Mouse (Mus musculus): ENCODE data around the gene Fam114a1. TPM values are rescaled to one million over a fixed set of nuclear protein-coding genes. Genes with fewer than 3 reads are reported as not detected.

The Fam114a1 gene
- total and polyA plus RNA-seq, 3 experiments = 0.05 TPM; not detected in 2

DNA sequence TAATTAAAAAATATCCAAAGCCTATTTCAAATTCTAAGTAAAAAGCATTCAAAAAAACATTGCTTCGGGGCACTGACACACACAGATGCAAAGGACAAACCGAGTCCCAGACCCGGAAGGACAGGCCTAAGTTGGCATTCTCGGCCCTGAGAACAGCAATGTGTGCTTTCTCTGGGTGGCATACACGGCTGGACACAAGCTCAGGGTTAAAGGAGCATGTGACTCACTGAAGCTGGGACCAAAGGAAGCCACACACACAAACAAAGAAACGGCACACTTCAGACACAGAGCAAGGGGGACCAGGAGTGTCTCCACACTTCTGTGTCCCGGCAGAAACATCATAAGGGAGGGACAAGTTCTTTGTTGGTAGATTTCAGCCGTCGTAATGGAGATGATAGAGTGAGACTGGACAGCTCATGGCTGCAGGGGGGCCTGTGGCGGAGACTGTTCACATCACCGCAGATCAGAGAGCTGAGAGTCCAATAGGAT, 73.6 kb downstream of the Fam114a1 start:
- no peak for ATAC-seq (ENCODE audit: extremely low read depth, insufficient number of reproducible peaks, low FRiP score, poor library complexity, severe bottlenecking)
- TF ChIP-seq GATA2 (IDR thresholded peaks at IDR 0.05; ENCODE audit: borderline replicate concordance, low read depth, low read length) (no peak), TAL1 (conservative IDR thresholded peaks at IDR 0.05; ENCODE audit: low read depth, low read length) (no peak), POLR2AphosphoS5 (IDR thresholded peaks at IDR 0.05; ENCODE audit: insufficient replicate concordance, low read depth, low read length) (no peak), GATA1 (IDR thresholded peaks at IDR 0.05; ENCODE audit: borderline replicate concordance, low read length) (no peak), CTCF (IDR thresholded peaks at IDR 0.05; ENCODE audit: low read depth, low read length) (no peak)

DNA sequence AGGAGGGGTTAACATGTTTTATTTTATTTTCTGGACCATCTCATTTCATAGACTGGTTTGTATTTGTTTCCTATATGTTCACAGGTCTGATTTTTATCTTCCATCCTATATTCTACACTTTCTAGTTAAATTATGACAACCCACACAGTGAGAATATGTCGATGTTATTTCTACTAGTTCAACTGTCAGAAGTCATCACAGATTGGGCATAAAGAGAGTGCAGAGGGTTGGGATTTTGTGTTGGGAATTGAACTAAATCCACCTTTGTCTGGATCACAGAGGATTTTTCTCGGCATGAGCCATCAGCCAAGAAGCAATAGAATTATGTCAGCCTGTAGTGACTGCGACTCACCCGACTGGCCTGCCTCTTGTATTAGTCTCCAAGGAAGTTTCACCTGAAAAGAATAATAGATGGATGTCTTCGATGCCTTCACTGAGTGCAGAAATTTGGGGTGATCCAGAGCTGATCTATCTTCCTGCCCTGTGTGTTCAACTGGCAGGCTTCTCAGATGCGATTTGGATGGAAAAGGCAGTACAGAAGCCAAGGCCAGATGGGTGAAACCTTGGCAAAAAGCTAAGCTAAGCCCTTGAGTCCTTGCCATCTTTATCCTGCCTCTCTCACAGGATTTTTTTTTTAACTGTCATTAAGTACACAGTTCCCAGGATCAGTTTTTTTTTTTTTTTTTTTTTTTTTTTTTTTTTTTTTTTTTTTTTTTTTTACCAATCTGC, 75.9 kb downstream of the Fam114a1 start:
- Histone ChIP-seq H3K4me3 (ENCODE audit: low read depth, low read length) (no peak overlapping the region), H3K27me3 (ENCODE audit: insufficient read depth, low read length) (peaks cover 3% of the 10 kb centered on the region; the same call in 1 of the 2 replicates), H3K9me3 (replicated peaks) (no peaks in the 10 kb centered on the region), H3K4me1 (ENCODE audit: insufficient read depth, low read depth, low read length) (no peaks in the 10 kb centered on the region), H3K36me3 (replicated peaks) (no peaks in the 10 kb centered on the region)
- TF ChIP-seq CTCF (IDR thresholded peaks at IDR 0.05; ENCODE audit: low read depth, low read length) (no peak), GATA2 (IDR thresholded peaks at IDR 0.05; ENCODE audit: borderline replicate concordance, low read depth, low read length) (no peak), GATA1 (IDR thresholded peaks at IDR 0.05; ENCODE audit: borderline replicate concordance, low read length) (no peak), POLR2AphosphoS5 (IDR thresholded peaks at IDR 0.05; ENCODE audit: insufficient replicate concordance, low read depth, low read length) (no peak), TAL1 (conservative IDR thresholded peaks at IDR 0.05; ENCODE audit: low read depth, low read length) (no peak)
- DNase-seq (ENCODE audit: low spot score) = no peak
- ATAC-seq (ENCODE audit: extremely low read depth, insufficient number of reproducible peaks, low FRiP score, poor library complexity, severe bottlenecking) = no peak

More for the DNA sequence above, 73.6 kb downstream of the Fam114a1 start:
- no peaks in the 10 kb centered on the region for H3K9me3 ChIP-seq (replicated peaks)
- peaks cover 3% of the 10 kb centered on the region; the same call in 1 of the 2 replicates for H3K27me3 ChIP-seq (ENCODE audit: insufficient read depth, low read length)
- no peak overlapping the region for H3K4me3 ChIP-seq (ENCODE audit: low read depth, low read length)
- no peaks in the 10 kb centered on the region for H3K4me1 ChIP-seq (ENCODE audit: insufficient read depth, low read depth, low read length)
- DNase-seq (ENCODE audit: low spot score) = no peak
- no peaks in the 10 kb centered on the region for H3K36me3 ChIP-seq (replicated peaks)

GRCm38 (mm10) chr5:65046442-65047284, 76.8 kb downstream of the Fam114a1 start:
- DNase-seq (ENCODE audit: low spot score) = no peak
- H3K27me3 ChIP-seq (ENCODE audit: insufficient read depth, low read length) = peaks cover 3% of the 10 kb centered on the region; the same call in 1 of the 2 replicates
- H3K4me1 ChIP-seq (ENCODE audit: insufficient read depth, low read depth, low read length) = no peaks in the 10 kb centered on the region
- no peak overlapping the region for H3K4me3 ChIP-seq (ENCODE audit: low read depth, low read length)
- TF ChIP-seq POLR2AphosphoS5 (IDR thresholded peaks at IDR 0.05; ENCODE audit: insufficient replicate concordance, low read depth, low read length) = no peak
- no peak for ATAC-seq (ENCODE audit: extremely low read depth, insufficient number of reproducible peaks, low FRiP score, poor library complexity, severe bottlenecking)
- no peaks in the 10 kb centered on the region for H3K9me3 ChIP-seq (replicated peaks)
- H3K36me3 ChIP-seq (replicated peaks) = no peaks in the 10 kb centered on the region

GRCm38 (mm10) chr5:65047285-65047855, 77.5 kb downstream of the Fam114a1 start:
- no peak for TF ChIP-seq GATA1 (IDR thresholded peaks at IDR 0.05; ENCODE audit: borderline replicate concordance, low read length)
- no peak for TF ChIP-seq POLR2AphosphoS5 (IDR thresholded peaks at IDR 0.05; ENCODE audit: insufficient replicate concordance, low read depth, low read length)
- TF ChIP-seq TAL1 (conservative IDR thresholded peaks at IDR 0.05; ENCODE audit: low read depth, low read length) = no peak
- no peak for TF ChIP-seq GATA2 (IDR thresholded peaks at IDR 0.05; ENCODE audit: borderline replicate concordance, low read depth, low read length)
- no peak for TF ChIP-seq CTCF (IDR thresholded peaks at IDR 0.05; ENCODE audit: low read depth, low read length)
- Histone ChIP-seq H3K27me3 (ENCODE audit: insufficient read depth, low read length) (peaks cover 3% of the 10 kb centered on the region; the same call in 1 of the 2 replicates), H3K4me1 (ENCODE audit: insufficient read depth, low read depth, low read length) (no peaks in the 10 kb centered on the region), H3K9me3 (replicated peaks) (no peaks in the 10 kb centered on the region), H3K36me3 (replicated peaks) (no peaks in the 10 kb centered on the region), H3K4me3 (ENCODE audit: low read depth, low read length) (no peak overlapping the region)
- DNase-seq (ENCODE audit: low spot score) (no peak), ATAC-seq (ENCODE audit: extremely low read depth, insufficient number of reproducible peaks, low FRiP score, poor library complexity, severe bottlenecking) (no peak)

DNA sequence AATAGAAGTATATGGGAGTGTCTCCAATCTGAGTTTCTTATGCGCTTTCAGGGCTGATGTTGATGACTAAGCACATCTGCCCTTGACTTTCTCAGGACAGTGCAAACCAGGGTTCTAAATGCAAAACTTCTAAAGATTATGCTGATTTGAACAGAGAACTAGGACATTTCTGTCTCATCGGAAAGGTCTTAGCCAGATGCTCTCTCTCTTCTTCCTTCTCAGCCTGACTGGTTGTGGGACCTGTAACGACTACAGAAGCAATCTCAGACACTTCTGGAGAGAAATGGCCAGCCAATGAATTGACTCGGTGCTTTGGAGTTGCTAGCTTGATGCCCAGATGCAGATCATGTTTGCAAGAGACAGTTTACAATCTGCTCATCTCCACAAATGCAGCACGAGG, 80.0 kb downstream of the Fam114a1 start:
- Histone ChIP-seq H3K9me3 (replicated peaks) (no peaks in the 10 kb centered on the region), H3K36me3 (replicated peaks) (no peaks in the 10 kb centered on the region), H3K4me1 (ENCODE audit: insufficient read depth, low read depth, low read length) (no peaks in the 10 kb centered on the region), H3K27me3 (ENCODE audit: insufficient read depth, low read length) (peaks cover 3% of the 10 kb centered on the region; the same call in 1 of the 2 replicates), H3K4me3 (ENCODE audit: low read depth, low read length) (no peak overlapping the region)
- TF ChIP-seq GATA1 (IDR thresholded peaks at IDR 0.05; ENCODE audit: borderline replicate concordance, low read length) (no peak), GATA2 (IDR thresholded peaks at IDR 0.05; ENCODE audit: borderline replicate concordance, low read depth, low read length) (no peak), POLR2AphosphoS5 (IDR thresholded peaks at IDR 0.05; ENCODE audit: insufficient replicate concordance, low read depth, low read length) (no peak), TAL1 (conservative IDR thresholded peaks at IDR 0.05; ENCODE audit: low read depth, low read length) (no peak), CTCF (IDR thresholded peaks at IDR 0.05; ENCODE audit: low read depth, low read length) (no peak)
- DNase-seq (ENCODE audit: low spot score) (no peak), ATAC-seq (ENCODE audit: extremely low read depth, insufficient number of reproducible peaks, low FRiP score, poor library complexity, severe bottlenecking) (no peak)

DNA sequence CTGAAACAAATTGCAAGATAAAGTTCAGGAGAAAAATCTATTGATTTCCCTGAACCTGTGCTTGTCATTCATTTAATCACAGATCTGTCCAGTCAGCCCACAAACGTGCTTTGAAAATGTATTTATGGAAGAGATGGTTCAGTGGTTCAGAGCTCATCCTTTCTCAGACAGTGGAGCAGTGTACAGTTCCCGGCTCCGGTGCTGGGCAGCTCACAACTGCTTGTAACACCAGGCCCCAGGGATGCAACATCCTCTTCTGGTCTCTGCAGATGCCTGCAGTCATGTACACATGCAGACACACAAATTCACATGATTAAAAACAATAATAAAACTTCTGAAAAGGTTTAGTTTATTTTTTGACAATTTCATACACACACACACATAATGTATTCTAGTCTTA, 81.6 kb downstream of the Fam114a1 start:
- Histone ChIP-seq H3K9me3 (replicated peaks) (no peaks in the 10 kb centered on the region), H3K27me3 (ENCODE audit: insufficient read depth, low read length) (peaks cover 3% of the 10 kb centered on the region; the same call in 1 of the 2 replicates), H3K4me1 (ENCODE audit: insufficient read depth, low read depth, low read length) (no peaks in the 10 kb centered on the region), H3K36me3 (replicated peaks) (no peaks in the 10 kb centered on the region), H3K4me3 (ENCODE audit: low read depth, low read length) (no peak overlapping the region)
- DNase-seq (ENCODE audit: low spot score) (no peak), ATAC-seq (ENCODE audit: extremely low read depth, insufficient number of reproducible peaks, low FRiP score, poor library complexity, severe bottlenecking) (no peak)
- TF ChIP-seq POLR2AphosphoS5 (IDR thresholded peaks at IDR 0.05; ENCODE audit: insufficient replicate concordance, low read depth, low read length) (no peak), GATA2 (IDR thresholded peaks at IDR 0.05; ENCODE audit: borderline replicate concordance, low read depth, low read length) (no peak), TAL1 (conservative IDR thresholded peaks at IDR 0.05; ENCODE audit: low read depth, low read length) (no peak), GATA1 (IDR thresholded peaks at IDR 0.05; ENCODE audit: borderline replicate concordance, low read length) (no peak), CTCF (IDR thresholded peaks at IDR 0.05; ENCODE audit: low read depth, low read length) (no peak)
